Mouse (Mus musculus) liver, postnatal 0 days (tissue): ENCODE results near the gene Pgm3. TPM values are rescaled to one million over a fixed set of nuclear protein-coding genes. Genes with fewer than 3 reads are reported as not detected.
"Not testable (repeated sequence)": the region's sequence is repeated elsewhere in the genome, so short reads cannot be mapped to it uniquely, and the experiment has no call there.

ENCODE experiments used
- ATAC-seq: fragments of 200-750 bp; cut with Nextera tagmentation; 2 replicates; pipeline ENCODE4 v1.8.0; 2017; ENCODE audit warnings: mild to moderate bottlenecking, moderate library complexity
- DNase-seq: peaks from one replicate; pipeline ENCODE4 v3.0.0-alpha.2; 2016
- H3K27ac ChIP-seq: fragments of 300-500 bp; sonication (generic); 2 replicates; pipeline ENCODE4 v1.5.1; 2014; ENCODE audit warnings: antibody characterized with exemption, moderate library complexity, mild to moderate bottlenecking, low read depth
- H3K27me3 ChIP-seq: fragments of 300-500 bp; sonication (generic); 2 replicates; pipeline ENCODE4 v1.6.1; 2014; ENCODE audit warnings: low read length, control low read depth, mixed read lengths; ENCODE audit not compliant: insufficient read depth
- H3K36me3 ChIP-seq: fragments of 300-500 bp; sonication (generic); replicated peaks from 2 replicates; pipeline ENCODE4 v1.6.1; 2014; ENCODE audit warnings: mild to moderate bottlenecking, control low read depth, low read length, moderate library complexity, mixed read lengths; ENCODE audit not compliant: insufficient read depth
- H3K4me1 ChIP-seq: fragments of 300-500 bp; sonication (generic); 2 replicates; pipeline ENCODE4 v1.6.1; 2014; ENCODE audit warnings: antibody characterized with exemption, mild to moderate bottlenecking, control low read depth; ENCODE audit not compliant: insufficient read depth
- H3K4me2 ChIP-seq: fragments of 300-500 bp; sonication (generic); 2 replicates; pipeline ENCODE4 v1.6.1; 2014; ENCODE audit warnings: low read depth, mild to moderate bottlenecking, low read length, moderate library complexity, mixed read lengths
- H3K4me3 ChIP-seq: fragments of 300-500 bp; sonication (generic); 2 replicates; pipeline ENCODE4 v1.5.1; 2014; ENCODE audit warnings: low read depth, low read length
- H3K9ac ChIP-seq: fragments of 300-500 bp; sonication (generic); replicated peaks from 2 replicates; pipeline ENCODE4 v1.6.1; 2014; ENCODE audit warnings: mild to moderate bottlenecking, moderate library complexity
- H3K9me3 ChIP-seq: fragments of 300-500 bp; sonication (generic); 2 replicates; pipeline ENCODE4 v1.6.1; 2016; ENCODE audit warnings: mild to moderate bottlenecking, control low read depth, low read length, mixed read lengths
- CTCF ChIP-seq: sonication (generic); IDR thresholded peaks from 2 replicates; pipeline ENCODE4 v1.5.1; 2016; ENCODE audit warnings: antibody characterized with exemption, low read depth
- EP300 ChIP-seq: IDR thresholded peaks from 2 replicates; pipeline ENCODE4 v1.6.1; 2016; ENCODE audit warnings: antibody characterized with exemption, low read depth, mild to moderate bottlenecking
- WGBS: fragments of 180-500 bp; shearing (Covaris S2); extraction: QIAGEN DNeasy Blood & Tissue Kit; methylation state at CpG from one replicate; pipeline ENCODE4 v1.1.7; 2014; ENCODE audit not compliant: insufficient replicate concordance; 5-methylcytosine and 5-hydroxymethylcytosine counted together
- polyA plus RNA-seq: library from polyadenylated mRNA; unstranded; fragments of >200 nt; fragmentation: Nextera tagmentation; extraction: Ambion mirVana; gene quantifications from 2 replicates; pipeline ENCODE4 v1.2.1, GENCODE M21; 2015

Gene Pgm3
- polyA plus RNA-seq, 1 experiment from 2014 or later = 28.2 TPM

DNA sequence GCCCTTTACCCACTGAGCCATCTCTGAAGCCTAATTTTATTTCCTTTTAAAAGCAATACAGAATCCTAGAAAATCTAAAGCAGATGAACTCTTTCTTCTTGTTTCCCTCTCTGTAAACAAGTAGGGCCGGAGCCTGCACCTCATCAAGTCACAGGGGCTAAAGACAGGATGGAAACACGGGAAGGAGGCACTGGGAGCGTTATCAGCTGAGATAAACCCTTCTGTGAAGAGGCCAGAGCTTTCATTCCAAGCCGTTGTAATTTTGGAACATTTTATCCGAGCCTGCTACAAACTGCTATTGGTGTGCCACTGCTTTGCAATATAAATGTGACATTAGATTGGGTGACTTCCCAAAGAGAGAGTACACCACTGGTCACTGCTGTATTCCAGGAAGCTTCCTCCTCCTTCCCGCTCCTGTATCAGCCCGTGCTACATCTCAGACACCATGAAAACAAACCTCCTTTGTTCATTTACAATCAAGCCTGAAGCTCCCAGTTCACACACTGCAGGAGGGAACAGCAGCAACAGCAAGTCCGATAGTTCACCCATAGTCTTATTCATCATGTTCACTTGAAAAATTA, 28.2 kb upstream of the Pgm3 start:
- Histone ChIP-seq H3K4me3 (no peak overlapping the region), H3K36me3 (no peaks in the 10 kb centered on the region), H3K27ac (no peak overlapping the region), H3K9me3 (no peaks in the 10 kb centered on the region), H3K9ac (no peak overlapping the region), H3K4me2 (no peak overlapping the region), H3K4me1 (no peaks in the 10 kb centered on the region), H3K27me3 (no peaks in the 10 kb centered on the region)
- ATAC-seq (no peak), DNase-seq (no peak)
- WGBS = 63% methylated on average over 8 of the region's 8 CpGs
- TF ChIP-seq CTCF = no peak
- TF ChIP-seq EP300 = no peak

DNA sequence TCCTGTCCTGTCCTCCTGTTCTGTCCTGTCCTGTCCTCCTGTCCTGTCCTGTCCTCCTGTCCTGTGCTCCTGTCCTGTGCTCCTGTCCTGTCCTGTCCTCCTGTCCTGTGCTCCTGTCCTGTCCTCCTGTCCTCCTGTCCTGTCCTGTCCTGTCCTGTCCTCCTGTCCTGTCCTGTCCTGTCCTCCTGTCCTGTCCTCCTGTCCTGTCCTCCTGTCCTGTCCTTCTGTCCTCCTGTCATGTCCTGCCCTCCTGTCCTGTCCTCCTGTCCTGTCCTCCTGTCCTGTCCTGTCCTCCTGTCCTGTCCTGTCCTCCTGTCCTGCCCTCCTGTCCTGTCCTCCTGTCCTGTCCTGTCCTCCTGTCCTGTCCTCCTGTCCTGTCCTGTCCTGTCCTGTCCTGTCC, 25.3 kb upstream of the Pgm3 start:
- H3K4me2 ChIP-seq, H3K36me3 ChIP-seq, H3K27me3 ChIP-seq, H3K27ac ChIP-seq, H3K9ac ChIP-seq, H3K4me3 ChIP-seq, H3K4me1 ChIP-seq, ATAC-seq, H3K9me3 ChIP-seq, DNase-seq: not testable (repeated sequence)

DNA sequence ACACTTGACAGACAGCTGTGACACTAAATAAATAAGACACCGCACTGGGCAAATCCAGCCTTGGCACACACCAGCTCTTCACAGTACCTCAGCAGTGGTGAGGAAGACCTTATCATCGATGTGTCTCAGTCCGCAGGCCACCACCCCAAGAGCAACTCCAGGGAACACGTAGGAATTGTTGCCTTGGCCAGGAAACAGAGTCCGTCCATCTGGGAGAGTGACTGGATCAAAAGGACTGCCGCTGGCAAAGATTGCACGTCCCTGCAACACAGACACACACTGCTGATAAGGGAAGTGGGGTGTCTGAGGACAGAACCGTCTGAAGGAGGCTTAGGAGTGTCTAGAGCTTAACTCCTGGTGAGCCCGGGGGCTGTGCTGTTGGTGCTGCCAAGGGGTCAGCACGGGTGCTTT, 22.7 kb upstream of the Pgm3 start:
- H3K4me2 ChIP-seq, DNase-seq, H3K4me1 ChIP-seq, H3K9ac ChIP-seq, H3K4me3 ChIP-seq, H3K9me3 ChIP-seq, H3K36me3 ChIP-seq, H3K27ac ChIP-seq, ATAC-seq, H3K27me3 ChIP-seq: not testable (repeated sequence)
- 47% methylated on average over 9 of the region's 10 CpGs for WGBS

DNA sequence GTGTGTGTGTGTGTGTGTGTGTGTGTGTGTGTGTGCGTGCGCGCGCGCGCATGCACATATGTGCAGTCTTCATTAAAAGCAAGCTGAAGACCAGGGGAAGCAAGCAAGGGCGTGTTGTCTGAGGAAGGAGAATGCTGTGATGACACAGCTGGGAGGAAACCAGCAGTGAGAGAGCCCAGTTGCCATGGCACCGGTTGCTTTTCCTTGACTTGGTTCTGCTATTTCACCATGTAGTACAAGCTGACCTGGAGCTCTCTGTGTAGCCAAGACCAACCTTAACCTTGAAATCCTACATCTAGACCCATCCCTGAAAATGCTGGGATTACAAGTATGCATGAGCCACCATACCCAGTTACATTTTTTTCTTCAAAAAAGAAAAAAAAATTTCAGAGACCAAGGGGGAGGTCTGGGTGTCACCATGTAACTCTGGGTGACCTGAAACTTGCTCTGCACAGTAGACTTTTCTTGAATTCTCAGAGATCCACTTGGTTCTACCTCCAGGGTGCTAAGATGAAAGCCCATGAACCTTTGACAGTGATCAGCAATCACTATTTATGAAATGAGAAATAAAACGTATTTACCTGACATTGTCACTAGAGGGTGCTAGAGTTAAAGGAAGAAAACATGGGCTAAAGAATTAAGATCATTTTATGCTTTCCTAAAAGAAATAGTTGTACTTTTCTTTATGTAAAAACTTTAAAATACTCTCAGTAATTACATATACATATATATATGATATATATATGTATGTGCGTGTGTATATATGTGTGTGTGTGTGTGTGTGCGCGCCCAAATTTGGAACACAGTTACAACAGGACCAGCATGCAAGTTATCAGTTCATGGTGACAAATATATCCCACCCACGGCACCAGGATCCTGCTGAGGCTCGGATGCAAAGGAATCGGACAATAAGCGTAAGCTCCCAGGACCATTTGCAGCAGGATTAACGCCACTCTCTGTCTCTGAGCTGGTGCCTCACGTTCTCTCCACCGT, 21.3 kb upstream of the Pgm3 start:
- TF ChIP-seq EP300 = no peak
- peak; percentile 65 for TF ChIP-seq CTCF
- no peak overlapping the region for H3K9ac ChIP-seq
- no peak overlapping the region for H3K27ac ChIP-seq
- H3K4me2 ChIP-seq = no peak overlapping the region
- H3K4me3 ChIP-seq = no peak overlapping the region
- 74% methylated on average over 19 of the region's 19 CpGs for WGBS
- ATAC-seq (peak; percentile 47; the same call in 1 of the 2 replicates), DNase-seq (peak; percentile 38)
- H3K9me3 ChIP-seq = no peaks in the 10 kb centered on the region
- no peaks in the 10 kb centered on the region for H3K4me1 ChIP-seq
- no peaks in the 10 kb centered on the region for H3K36me3 ChIP-seq
- no peaks in the 10 kb centered on the region for H3K27me3 ChIP-seq

DNA sequence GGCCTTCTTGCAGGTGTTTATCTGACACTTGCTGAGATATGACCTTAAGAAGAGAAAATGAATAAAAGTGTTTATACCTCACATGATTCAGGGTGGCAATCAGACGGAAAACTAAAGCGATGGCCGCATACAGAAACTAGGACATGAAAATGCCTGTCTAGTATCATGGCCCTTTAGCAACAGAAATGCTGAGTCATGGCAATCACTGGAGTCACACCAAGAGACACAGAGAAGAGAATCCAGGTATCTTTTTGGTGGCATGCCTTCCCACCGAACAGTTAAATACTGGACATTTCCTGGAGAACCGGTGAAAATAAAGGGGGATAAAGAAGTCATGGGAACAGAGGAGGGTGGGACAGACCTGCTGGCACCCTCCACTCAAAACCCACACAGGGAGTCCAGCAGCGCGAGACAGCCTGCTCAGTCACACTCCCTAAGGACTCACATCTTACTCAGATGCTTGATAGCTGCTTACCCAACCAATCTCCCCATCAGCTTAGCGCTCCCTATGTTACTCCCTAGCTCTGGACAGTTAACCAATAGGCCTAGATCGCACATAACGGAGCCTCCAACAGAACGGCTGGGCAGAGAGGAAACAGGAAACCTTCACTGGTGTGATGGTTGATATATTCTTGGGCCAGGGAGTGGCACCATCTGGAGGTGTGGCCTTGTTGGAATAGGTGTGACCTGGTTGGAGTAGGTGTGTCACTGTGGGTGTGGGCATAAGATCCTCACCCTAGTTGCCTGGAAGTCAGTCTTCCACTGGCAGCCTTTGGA, 15.6 kb upstream of the Pgm3 start:
- H3K9me3 ChIP-seq = no peaks in the 10 kb centered on the region
- DNase-seq (no peak), ATAC-seq (no peak)
- no peak overlapping the region for H3K4me3 ChIP-seq
- H3K9ac ChIP-seq = no peak overlapping the region
- 81% methylated on average over 11 of the region's 11 CpGs for WGBS
- H3K27ac ChIP-seq = no peak overlapping the region
- H3K4me1 ChIP-seq = no peaks in the 10 kb centered on the region
- TF ChIP-seq EP300 (no peak), CTCF (no peak)
- no peaks in the 10 kb centered on the region for H3K36me3 ChIP-seq
- H3K4me2 ChIP-seq = no peak overlapping the region
- no peaks in the 10 kb centered on the region for H3K27me3 ChIP-seq

DNA sequence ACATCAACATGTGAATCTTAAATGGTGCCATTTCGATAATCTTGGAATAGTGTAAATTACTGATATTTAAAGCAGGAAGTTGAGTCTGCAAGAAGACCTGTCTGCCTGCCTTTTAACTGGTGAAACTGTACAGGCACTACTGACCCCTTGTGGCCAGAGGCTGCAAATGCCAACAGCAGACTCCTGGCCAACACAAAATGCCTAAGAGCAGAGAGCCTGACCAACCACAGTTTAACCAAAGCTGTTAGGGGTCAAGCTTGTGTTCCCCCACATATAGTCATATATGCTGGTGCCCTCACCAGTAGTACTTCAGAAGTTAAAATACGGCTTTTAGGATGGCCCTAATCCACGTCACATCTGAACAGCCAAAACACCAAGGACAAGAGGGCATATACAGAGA, 12.1 kb upstream of the Pgm3 start:
- peak; percentile 70 for DNase-seq
- no peaks in the 10 kb centered on the region for H3K36me3 ChIP-seq
- peaks cover 4% of the 10 kb centered on the region; the same call in 1 of the 2 replicates for H3K4me1 ChIP-seq
- no peak overlapping the region for H3K4me2 ChIP-seq
- H3K9me3 ChIP-seq = no peaks in the 10 kb centered on the region
- no peaks in the 10 kb centered on the region for H3K27me3 ChIP-seq
- peak; percentile 43; the same call in 1 of the 2 replicates for ATAC-seq
- no peak overlapping the region for H3K9ac ChIP-seq
- no peak overlapping the region for H3K27ac ChIP-seq
- H3K4me3 ChIP-seq = no peak overlapping the region
- 42% methylated on average over 3 of the region's 3 CpGs for WGBS
- TF ChIP-seq CTCF = peak; percentile 90
- TF ChIP-seq EP300 = no peak
